Mouse (Mus musculus): ENCODE data around the gene Mink1. TPM values are rescaled to one million over a fixed set of nuclear protein-coding genes. Genes with fewer than 3 reads are reported as not detected.

Mink1 gene
- total and polyA plus RNA-seq, 3 experiments, result 33.8 to 230 (median 57.3) TPM

DNA sequence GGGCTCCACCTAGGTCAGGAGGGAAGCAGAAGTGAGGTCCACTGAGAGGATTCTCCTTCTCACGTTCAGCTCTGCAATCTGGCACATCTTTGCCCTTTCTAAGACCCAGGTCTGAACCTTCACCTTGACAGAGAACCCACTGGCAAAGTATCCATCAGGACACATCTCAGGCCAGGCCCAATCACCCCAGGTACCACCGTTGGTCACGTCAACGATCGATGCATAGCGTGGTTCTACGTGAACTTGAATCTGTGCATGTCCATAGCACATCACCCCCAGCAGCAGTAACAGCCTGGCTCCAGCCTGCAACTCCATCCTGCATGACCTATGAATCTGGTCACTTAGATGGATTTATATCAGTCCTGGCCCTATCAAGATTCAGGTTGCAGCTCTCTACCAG is 48.4 kb upstream of the Mink1 start, which contains the start of gene Vmo1:
TSS of gene Vmo1 (minus strand) at position 329 of the 400 bp plus-strand sequence.
- H3K79me2 ChIP-seq (ENCODE audit: control insufficient read depth, insufficient read depth, low read length, poor library complexity), result no peaks in the 10 kb centered on the region

DNA sequence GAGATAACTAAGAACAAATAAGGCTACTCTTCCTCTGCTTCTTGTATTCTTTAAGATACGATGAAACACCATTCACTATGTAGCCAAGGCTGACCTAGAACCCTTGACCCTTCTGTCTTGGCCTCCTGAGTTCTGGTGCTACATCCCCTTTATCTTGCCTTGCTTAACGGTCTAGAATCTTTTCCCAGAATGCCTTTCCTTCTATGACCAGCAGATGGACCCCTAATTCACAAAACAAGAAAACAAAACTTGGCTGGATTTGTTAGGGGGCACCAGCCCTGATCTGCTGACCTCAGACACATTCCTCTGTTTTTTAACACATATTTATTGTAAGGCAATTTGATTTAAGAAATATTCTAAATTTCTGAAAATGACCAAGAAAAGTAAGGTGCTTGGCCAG is 46.3 kb upstream of the Mink1 start:
- Histone ChIP-seq H3K9me3 (replicated peaks; ENCODE audit: insufficient read depth, low read length) (no peaks in the 10 kb centered on the region), H3K79me2 (ENCODE audit: control insufficient read depth, insufficient read depth, low read length, poor library complexity) (no peaks in the 10 kb centered on the region), H3K36me3 (ENCODE audit: control insufficient read depth in 1 of 2, insufficient read depth in 2 of 2, low read length in 2 of 2) (peaks cover 0 to 33% of the 10 kb centered on the region in 2 experiments; a peak in 2 of 4 replicates), H3K4me1 (ENCODE audit: control insufficient read depth in 1 of 2, insufficient read depth in 2 of 2, low read length in 2 of 2) (peaks cover 18 to 28% of the 10 kb centered on the region in 2 experiments), H3K27ac (ENCODE audit: control insufficient read depth, low read depth, low read length) (no peak overlapping the region), H3K9ac (ENCODE audit: control insufficient read depth, low read depth, low read length, poor library complexity, severe bottlenecking) (no peak overlapping the region), H3K27me3 (ENCODE audit: control insufficient read depth in 1 of 2, insufficient read depth in 2 of 2, low read length in 2 of 2) (no peaks in the 10 kb centered on the region), H3K4me3 (ENCODE audit: control insufficient read depth in 1 of 2, insufficient read depth in 1 of 2, low read depth in 2 of 2, low read length in 2 of 2) (no peak overlapping the region)
- TF ChIP-seq EP300 (IDR thresholded peaks at IDR 0.05; ENCODE audit: low read depth in 1 of 2, low read length in 2 of 2), result no peak
- 0 out of 2 replicates have a peak, but pooled peaks have one; percentile 30 for TF ChIP-seq SIN3A (IDR thresholded peaks at IDR 0.05; ENCODE audit: low read length)
- TF ChIP-seq GATA1 (IDR thresholded peaks at IDR 0.05; ENCODE audit: low read depth, low read length), result peak; percentile 43; the same call in 1 of the 2 replicates
- peak; percentile 95 for TF ChIP-seq SMC3 (IDR thresholded peaks at IDR 0.05; ENCODE audit: low read depth, low read length)
- TF ChIP-seq ZC3H11A (IDR thresholded peaks at IDR 0.05; ENCODE audit: low read depth, low read length), result peak; percentile 93
- 0 out of 2 replicates have a peak, but pooled peaks have one; percentile 47 for TF ChIP-seq MYC (IDR thresholded peaks at IDR 0.05; ENCODE audit: low read depth, low read length)
- TF ChIP-seq ZNF384 (IDR thresholded peaks at IDR 0.05; ENCODE audit: low read depth, low read length), result 0 out of 2 replicates have a peak, but pooled peaks have one; percentile 29
- peak; percentile 29 to 98 (median 72) for TF ChIP-seq CTCF (IDR thresholded peaks at IDR 0.05 in 2 of 3, conservative IDR thresholded peaks at IDR 0.05 in 1 of 3; ENCODE audit: control insufficient read depth in 1 of 3, insufficient read depth in 1 of 3, low read depth in 2 of 3, low read length in 3 of 3, poor library complexity in 1 of 3, severe bottlenecking in 1 of 3)
- peak; percentile 95 for TF ChIP-seq RAD21 (IDR thresholded peaks at IDR 0.05; ENCODE audit: low read depth, low read length)
- peak; percentile 48; the same call in 1 of the 2 replicates for TF ChIP-seq HCFC1 (IDR thresholded peaks at IDR 0.05; ENCODE audit: low read depth, low read length)
- no peak for TF ChIP-seq TCF12 (IDR thresholded peaks at IDR 0.05; ENCODE audit: low read depth, low read length)
- peak; percentile 83 for DNase-seq (ENCODE audit: low read depth, low spot score)

More for the DNA sequence above, 48.4 kb upstream of the Mink1 start, which contains the start of gene Vmo1:
- H3K9me3 ChIP-seq (replicated peaks; ENCODE audit: insufficient read depth, low read length), result no peaks in the 10 kb centered on the region
- H3K4me1 ChIP-seq (ENCODE audit: control insufficient read depth in 1 of 2, insufficient read depth in 2 of 2, low read length in 2 of 2), result peaks cover 18 to 31% of the 10 kb centered on the region in 2 experiments
- no peaks in the 10 kb centered on the region for H3K27me3 ChIP-seq (ENCODE audit: control insufficient read depth in 1 of 2, insufficient read depth in 2 of 2, low read length in 2 of 2)
- H3K27ac ChIP-seq (ENCODE audit: control insufficient read depth, low read depth, low read length), result no peak within 1 kb of the TSS
- TF ChIP-seq MAZ (IDR thresholded peaks at IDR 0.05; ENCODE audit: low read depth, low read length), result no peak
- no peak for TF ChIP-seq GABPA (IDR thresholded peaks at IDR 0.05; ENCODE audit: low read depth, low read length)
- TF ChIP-seq ZMIZ1 (IDR thresholded peaks at IDR 0.05; ENCODE audit: low read depth, low read length), result no peak
- TF ChIP-seq MAFK (IDR thresholded peaks at IDR 0.05; ENCODE audit: borderline replicate concordance, low read depth, low read length), result no peak
- no peak for TF ChIP-seq TAL1 (IDR thresholded peaks at IDR 0.05; ENCODE audit: low read length)
- no peak for TF ChIP-seq GATA1 (IDR thresholded peaks at IDR 0.05; ENCODE audit: low read depth, low read length)
- TF ChIP-seq USF1 (IDR thresholded peaks at IDR 0.05; ENCODE audit: low read depth, low read length), result no peak
- no peak for TF ChIP-seq CHD2 (IDR thresholded peaks at IDR 0.05; ENCODE audit: low read length)
- DNase-seq (ENCODE audit: low read depth, low spot score), result no peak
- no peak within 1 kb of the TSS for H3K4me3 ChIP-seq (ENCODE audit: control insufficient read depth in 1 of 2, insufficient read depth in 1 of 2, low read depth in 2 of 2, low read length in 2 of 2)
- peaks cover 0 to 33% of the 10 kb centered on the region in 2 experiments; a peak in 2 of 4 replicates for H3K36me3 ChIP-seq (ENCODE audit: control insufficient read depth in 1 of 2, insufficient read depth in 2 of 2, low read length in 2 of 2)
- no peak within 1 kb of the TSS for H3K9ac ChIP-seq (ENCODE audit: control insufficient read depth, low read depth, low read length, poor library complexity, severe bottlenecking)

Measured in MEL (cell line).